Mouse (Mus musculus): Measurements from ENCODE around the gene Zfp275. TPM values are rescaled to one million over a fixed set of nuclear protein-coding genes. Genes with fewer than 3 reads are reported as not detected.
"Not testable (repeated sequence)": the region's sequence is repeated elsewhere in the genome, so short reads cannot be mapped to it uniquely, and the experiment has no call there.

The Zfp275 gene
- total RNA-seq, 2 experiments from 2014 or later: 16.8 to 17.5 TPM

GRCm38 (mm10) chrX:73398636-73399035 is 56.2 kb downstream of the Zfp275 start, which contains the start of gene Gm18336:
Gene Gm18336 (minus strand): TSS chrX:73398736.
- DNase-seq (ENCODE audit: extremely low spot score in 1 of 2, low spot score in 2 of 2); intact Hi-C loops (cut with DNase I): not testable (repeated sequence)

GRCm38 (mm10) chrX:73400951-73401350 is 58.5 kb downstream of the Zfp275 start:
- no peak for DNase-seq (ENCODE audit: extremely low spot score in 1 of 2, low spot score in 2 of 2)
- intact Hi-C loops (cut with DNase I): no loop called here

GRCm38 (mm10) chrX:73401616-73402015 is 59.2 kb downstream of the Zfp275 start:
- DNase-seq (ENCODE audit: extremely low spot score in 1 of 2, low spot score in 2 of 2): no peak
- intact Hi-C loops (cut with DNase I): no loop called here

Other genes with a start within 250 kb of the Zfp275 start
- gene Xlr3a, start 245.5 kb upstream of the Zfp275 start, total RNA-seq (2021): 1 to 10 TPM in 1 of 2 experiments, under 1 TPM in 1; 0.51 to 4.8 TPM
- 1 to 10 TPM; 1.5 to 1.9 TPM for gene Gm14685, start 225.6 kb upstream of the Zfp275 start, total RNA-seq (2021)
- gene Xlr5b, start 193.8 kb upstream of the Zfp275 start, total RNA-seq (2021): not detected
- 1 to 10 TPM in 1 of 2 experiments, under 1 TPM in 1; 0.91 to 1.4 TPM for gene DXBay18, start 193.2 kb upstream of the Zfp275 start, total RNA-seq (2021)
- gene Spin2d, start 165.6 kb upstream of the Zfp275 start, total RNA-seq (2021): not detected
- 1 to 10 TPM; 1.2 to 9.8 TPM for gene Xlr3b, start 150.4 kb upstream of the Zfp275 start, total RNA-seq (2021)
- 1 to 10 TPM in 1 of 2 experiments, under 1 TPM in 1; 0.45 to 1.1 TPM for gene Xlr4b, start 128.3 kb upstream of the Zfp275 start, total RNA-seq (2021)
- gene F8a, start 114.3 kb upstream of the Zfp275 start, total RNA-seq (2021): 10 to 100 TPM; 14.3 to 15.1 TPM
- under 1 TPM in 1 of 2 experiments, not detected in 1; 0.90 TPM for gene Xlr4c, start 99.5 kb upstream of the Zfp275 start, total RNA-seq (2021)
- gene Xlr3c, start 77.2 kb upstream of the Zfp275 start, total RNA-seq (2021): not detected
- not detected for gene Xlr5a, start 49.6 kb upstream of the Zfp275 start, total RNA-seq (2021)
- gene Xlr5c, start 49.6 kb upstream of the Zfp275 start, total RNA-seq (2021): not detected
- gene Gm45015, start 5.8 kb upstream of the Zfp275 start, total RNA-seq (2021): not detected
- under 1 TPM; 0.19 to 0.24 TPM for gene Gm18336, start 56.1 kb downstream of the Zfp275 start, total RNA-seq (2021)
- 1 to 10 TPM; 2.5 to 3.1 TPM for gene Zfp92, start 68.5 kb downstream of the Zfp275 start, total RNA-seq (2021)
- gene Trex2, start 92.7 kb downstream of the Zfp275 start, total RNA-seq (2021): not detected
- 10 to 100 TPM; 13.7 to 15.0 TPM for gene Haus7, start 116.4 kb downstream of the Zfp275 start, total RNA-seq (2021)
- gene Bgn, start 141.0 kb downstream of the Zfp275 start, total RNA-seq (2021): 10 to 100 TPM; 33.2 to 34.7 TPM
- gene Atp2b3, start 160.5 kb downstream of the Zfp275 start, total RNA-seq (2021): 10 to 100 TPM; 63.9 to 64.2 TPM

All from left cerebral cortex, postnatal 10 days (tissue).